Mouse (Mus musculus) kidney, embryonic 14.5 days (tissue): ENCODE data around the gene Acad11. TPM values are rescaled to one million over a fixed set of nuclear protein-coding genes. Genes with fewer than 3 reads are reported as not detected.

Source experiments
- ATAC-seq: fragments of 200-750 bp; cut with Nextera tagmentation; 2 replicates; pipeline ENCODE4 v1.8.0; 2017; ENCODE audit warnings: moderate number of reproducible peaks, mild to moderate bottlenecking, moderate TSS enrichment, moderate library complexity; ENCODE audit not compliant: low FRiP score, low TSS enrichment
- H3K27ac ChIP-seq: fragments of 300-500 bp; sonication (generic); 2 replicates; pipeline ENCODE4 v1.5.1; 2014; ENCODE audit warnings: low read depth, mild to moderate bottlenecking, low read length, moderate library complexity, mixed read lengths
- H3K27me3 ChIP-seq: fragments of 300-500 bp; sonication (generic); 2 replicates; pipeline ENCODE4 v1.6.1; 2014; ENCODE audit warnings: mild to moderate bottlenecking, low read length; ENCODE audit not compliant: control insufficient read depth, insufficient read depth
- H3K36me3 ChIP-seq: fragments of 300-500 bp; sonication (generic); 2 replicates; pipeline ENCODE4 v1.6.1; 2014; ENCODE audit warnings: low read length, mixed read lengths; ENCODE audit not compliant: control insufficient read depth, insufficient read depth
- H3K4me1 ChIP-seq: fragments of 300-500 bp; sonication (generic); 2 replicates; pipeline ENCODE4 v1.6.1; 2014; ENCODE audit warnings: low read length, mixed read lengths; ENCODE audit not compliant: control insufficient read depth, insufficient read depth
- H3K4me2 ChIP-seq: fragments of 300-500 bp; sonication (generic); replicated peaks from 2 replicates; pipeline ENCODE4 v1.6.1; 2014; ENCODE audit warnings: low read depth, mild to moderate bottlenecking, low read length
- H3K4me3 ChIP-seq: fragments of 300-500 bp; sonication (generic); 2 replicates; pipeline ENCODE4 v1.5.1; 2014; ENCODE audit warnings: mild to moderate bottlenecking, low read length
- H3K9ac ChIP-seq: fragments of 300-500 bp; sonication (generic); 2 replicates; pipeline ENCODE4 v1.6.1; 2014; ENCODE audit warnings: low read depth, mild to moderate bottlenecking, low read length, moderate library complexity
- H3K9me3 ChIP-seq: fragments of 300-500 bp; sonication (generic); 2 replicates; pipeline ENCODE4 v1.6.1; 2016; ENCODE audit warnings: low read length; ENCODE audit not compliant: control insufficient read depth
- WGBS: fragments of 180-500 bp; shearing (Covaris S2); extraction: QIAGEN DNeasy Blood & Tissue Kit; methylation state at CpG from one replicate; pipeline ENCODE4 v1.1.7; 2014; 5-methylcytosine and 5-hydroxymethylcytosine counted together
- polyA plus RNA-seq: library from polyadenylated mRNA; unstranded; fragments of >200 nt; fragmentation: Nextera tagmentation; extraction: Ambion mirVana; gene quantifications from 2 replicates; pipeline ENCODE4 v1.2.1, GENCODE M21; 2014

Acad11 gene
- polyA plus RNA-seq, 1 experiment from 2014 or later, result 11.0 TPM

GRCm38 (mm10) chr9:104039031-104039695, 24.0 kb upstream of the Acad11 start:
- no peaks in the 10 kb centered on the region for H3K9me3 ChIP-seq
- peaks cover 39% of the 10 kb centered on the region; the same call in 1 of the 2 replicates for H3K36me3 ChIP-seq
- H3K4me1 ChIP-seq, result no peaks in the 10 kb centered on the region
- H3K27me3 ChIP-seq, result no peaks in the 10 kb centered on the region
- H3K4me2 ChIP-seq, result no peak overlapping the region
- H3K9ac ChIP-seq, result no peak overlapping the region
- no peak overlapping the region for H3K4me3 ChIP-seq
- ATAC-seq, result no peak
- WGBS, result 92% methylated on average over 21 of the region's 21 CpGs
- H3K27ac ChIP-seq, result no peak overlapping the region

DNA sequence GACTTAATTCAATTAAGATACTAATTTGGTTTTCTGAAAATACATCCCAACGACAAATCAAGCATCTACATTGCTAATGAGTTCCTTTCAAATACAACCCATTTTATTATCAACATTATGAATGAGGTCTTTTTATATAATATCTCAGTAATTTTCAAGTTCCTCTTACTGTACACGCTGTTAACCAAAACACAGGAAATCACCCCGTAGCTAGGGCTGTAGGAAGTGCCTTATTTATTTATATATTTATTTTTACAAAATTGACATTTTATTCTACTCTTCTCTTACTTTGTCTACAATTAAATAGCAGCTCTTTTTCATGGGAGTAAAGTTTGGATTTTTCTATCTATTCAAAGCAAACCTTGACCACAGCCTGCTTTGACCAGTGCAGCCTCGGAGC, 23.4 kb upstream of the Acad11 start:
- H3K4me2 ChIP-seq, result no peak overlapping the region
- no peak overlapping the region for H3K9ac ChIP-seq
- H3K9me3 ChIP-seq, result no peaks in the 10 kb centered on the region
- no peak overlapping the region for H3K27ac ChIP-seq
- H3K27me3 ChIP-seq, result no peaks in the 10 kb centered on the region
- peaks cover 42% of the 10 kb centered on the region; the same call in 1 of the 2 replicates for H3K36me3 ChIP-seq
- no peaks in the 10 kb centered on the region for H3K4me1 ChIP-seq
- WGBS, result 85% methylated on average over 4 of the region's 4 CpGs
- H3K4me3 ChIP-seq, result no peak overlapping the region
- no peak for ATAC-seq

DNA sequence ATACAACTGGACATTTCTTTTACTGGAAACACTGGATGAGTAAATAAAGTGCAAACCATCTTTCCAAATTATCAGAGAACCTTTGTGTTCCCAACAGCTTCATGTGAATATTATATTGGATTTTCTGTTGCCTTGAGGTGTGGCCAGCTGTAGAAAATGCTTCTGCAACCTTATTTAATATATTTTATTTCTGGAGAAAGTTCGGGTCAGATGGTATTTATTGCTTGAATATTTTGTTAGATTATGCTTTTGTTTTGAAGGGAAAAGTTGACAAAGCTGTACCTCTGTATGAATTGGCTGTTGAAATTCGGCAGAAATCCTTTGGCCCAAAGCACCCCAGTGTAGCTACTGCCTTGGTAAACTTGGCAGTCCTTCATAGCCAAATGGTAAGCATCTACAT, 22.8 kb upstream of the Acad11 start, which contains the start of gene Gm28305:
Gene Gm28305 (plus strand): TSS at position 301 of the 400 bp plus-strand sequence.
- H3K27me3 ChIP-seq, result no peaks in the 10 kb centered on the region
- no peak within 1 kb of the TSS for H3K9ac ChIP-seq
- H3K27ac ChIP-seq, result no peak within 1 kb of the TSS
- peaks cover 43% of the 10 kb centered on the region; the same call in 1 of the 2 replicates for H3K36me3 ChIP-seq
- ATAC-seq, result no peak
- H3K9me3 ChIP-seq, result no peaks in the 10 kb centered on the region
- no peak within 1 kb of the TSS for H3K4me3 ChIP-seq
- WGBS, result 77% methylated on average over 2 of the region's 2 CpGs
- no peaks in the 10 kb centered on the region for H3K4me1 ChIP-seq
- H3K4me2 ChIP-seq, result no peak within 1 kb of the TSS

GRCm38 (mm10) chr9:104043676-104044075, 19.5 kb upstream of the Acad11 start:
- Histone ChIP-seq H3K4me3 (no peak overlapping the region), H3K36me3 (peaks cover 50% of the 10 kb centered on the region), H3K9ac (no peak overlapping the region), H3K4me2 (no peak overlapping the region), H3K9me3 (no peaks in the 10 kb centered on the region), H3K27me3 (no peaks in the 10 kb centered on the region), H3K4me1 (no peaks in the 10 kb centered on the region), H3K27ac (no peak overlapping the region)
- 88% methylated on average over 4 of the region's 4 CpGs for WGBS
- ATAC-seq, result no peak

DNA sequence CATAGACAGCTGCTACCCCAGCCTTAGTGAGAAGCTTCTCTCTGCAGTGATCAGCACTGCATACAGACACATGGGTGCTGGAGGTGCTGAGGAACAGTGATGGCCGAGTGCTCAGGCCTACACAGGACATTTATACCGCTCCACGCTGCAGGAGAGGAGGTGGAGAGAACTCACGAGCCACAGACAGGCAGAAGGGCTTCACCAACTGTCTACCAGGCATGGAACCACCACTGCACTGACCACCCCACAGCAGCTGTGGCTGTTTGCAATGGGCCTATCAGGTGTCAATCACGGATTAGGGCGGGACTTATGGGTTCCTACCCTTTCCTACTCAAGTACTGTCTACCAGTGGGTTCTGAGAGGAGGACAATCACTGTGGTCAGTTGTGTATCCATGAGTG, 12.1 kb upstream of the Acad11 start:
- WGBS, result 96% methylated on average over 6 of the region's 6 CpGs
- ATAC-seq, result no peak
- H3K4me2 ChIP-seq, result no peak overlapping the region
- H3K9me3 ChIP-seq, result no peaks in the 10 kb centered on the region
- H3K27ac ChIP-seq, result no peak overlapping the region
- no peaks in the 10 kb centered on the region for H3K4me1 ChIP-seq
- no peak overlapping the region for H3K9ac ChIP-seq
- no peak overlapping the region for H3K4me3 ChIP-seq
- H3K36me3 ChIP-seq, result peaks cover 90% of the 10 kb centered on the region
- no peaks in the 10 kb centered on the region for H3K27me3 ChIP-seq

GRCm38 (mm10) chr9:104062430-104063243, 540 bp upstream of the Acad11 start, which contains the start of gene Uba5:
Gene Uba5, minus strand, starts transcription at chr9:104063134.
- no peaks in the 10 kb centered on the region for H3K27me3 ChIP-seq
- H3K36me3 ChIP-seq, result peaks cover 24% of the 10 kb centered on the region
- WGBS, result under 1% methylated on average over 59 of the region's 59 CpGs
- peak; percentile 80; the same call in 1 of the 2 replicates for ATAC-seq
- H3K4me3 ChIP-seq, result peak within 1 kb of the TSS; percentile 99
- no peak within 1 kb of the TSS; the same call in 1 of the 2 replicates for H3K27ac ChIP-seq
- peak within 1 kb of the TSS; percentile 72 for H3K4me2 ChIP-seq
- H3K9me3 ChIP-seq, result no peaks in the 10 kb centered on the region
- H3K4me1 ChIP-seq, result peaks cover 10% of the 10 kb centered on the region
- peak within 1 kb of the TSS; percentile 91 for H3K9ac ChIP-seq

- peaks cover 14% of the 10 kb centered on the region; the same call in 1 of the 2 replicates for H3K36me3 ChIP-seq
- WGBS, result 26% methylated on average over 1 of the region's 1 CpGs
- H3K9me3 ChIP-seq, result no peaks in the 10 kb centered on the region
- H3K4me1 ChIP-seq, result peaks cover 10% of the 10 kb centered on the region
- H3K4me2 ChIP-seq, result no peak overlapping the region
- ATAC-seq, result no peak
- H3K27me3 ChIP-seq, result no peaks in the 10 kb centered on the region
- no peak overlapping the region for H3K4me3 ChIP-seq
- H3K27ac ChIP-seq, result no peak overlapping the region
- H3K9ac ChIP-seq, result no peak overlapping the region
Observed at GRCm38 (mm10) chr9:104064571-104064970, 1.4 kb downstream of the Acad11 start.

DNA sequence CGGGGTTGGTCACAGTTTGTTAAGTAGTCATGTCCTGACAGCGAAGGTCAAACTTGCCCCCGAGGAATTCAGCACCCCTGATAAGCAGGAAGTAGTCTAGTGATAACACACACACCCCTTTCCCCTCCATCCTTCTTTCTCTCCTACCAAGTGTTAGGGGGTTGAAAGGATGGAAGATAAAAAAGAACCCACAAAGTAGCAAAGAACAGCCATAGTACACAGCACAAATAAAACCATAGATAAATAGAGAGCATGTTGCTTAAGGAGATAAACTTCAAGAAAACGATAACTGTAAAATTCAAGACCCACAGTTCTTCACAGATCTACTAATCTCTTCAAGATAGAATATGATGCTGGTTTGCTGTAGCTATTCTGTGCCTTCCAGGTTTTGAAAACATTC, 7.1 kb downstream of the Acad11 start:
- no peak for ATAC-seq
- Histone ChIP-seq H3K9me3 (no peaks in the 10 kb centered on the region), H3K4me2 (no peak overlapping the region), H3K27ac (no peak overlapping the region), H3K9ac (no peak overlapping the region), H3K27me3 (no peaks in the 10 kb centered on the region), H3K4me1 (no peaks in the 10 kb centered on the region), H3K36me3 (no peaks in the 10 kb centered on the region), H3K4me3 (no peak overlapping the region)
- 76% methylated on average over 4 of the region's 4 CpGs for WGBS
